Mouse (Mus musculus): ENCODE results near the gene Samhd1.

- TF ChIP-seq MAFK (IDR thresholded peaks at IDR 0.05; ENCODE audit: insufficient read depth, low read depth, low read length) (no peak), CHD2 (IDR thresholded peaks at IDR 0.05; ENCODE audit: low read depth, low read length) (no peak)
Measured at GRCm38 (mm10) chr2:157064978-157065878, 69.8 kb downstream of the Samhd1 start.
